Mouse (Mus musculus): ENCODE measurements around the gene Npepps.

Npepps gene

DNA sequence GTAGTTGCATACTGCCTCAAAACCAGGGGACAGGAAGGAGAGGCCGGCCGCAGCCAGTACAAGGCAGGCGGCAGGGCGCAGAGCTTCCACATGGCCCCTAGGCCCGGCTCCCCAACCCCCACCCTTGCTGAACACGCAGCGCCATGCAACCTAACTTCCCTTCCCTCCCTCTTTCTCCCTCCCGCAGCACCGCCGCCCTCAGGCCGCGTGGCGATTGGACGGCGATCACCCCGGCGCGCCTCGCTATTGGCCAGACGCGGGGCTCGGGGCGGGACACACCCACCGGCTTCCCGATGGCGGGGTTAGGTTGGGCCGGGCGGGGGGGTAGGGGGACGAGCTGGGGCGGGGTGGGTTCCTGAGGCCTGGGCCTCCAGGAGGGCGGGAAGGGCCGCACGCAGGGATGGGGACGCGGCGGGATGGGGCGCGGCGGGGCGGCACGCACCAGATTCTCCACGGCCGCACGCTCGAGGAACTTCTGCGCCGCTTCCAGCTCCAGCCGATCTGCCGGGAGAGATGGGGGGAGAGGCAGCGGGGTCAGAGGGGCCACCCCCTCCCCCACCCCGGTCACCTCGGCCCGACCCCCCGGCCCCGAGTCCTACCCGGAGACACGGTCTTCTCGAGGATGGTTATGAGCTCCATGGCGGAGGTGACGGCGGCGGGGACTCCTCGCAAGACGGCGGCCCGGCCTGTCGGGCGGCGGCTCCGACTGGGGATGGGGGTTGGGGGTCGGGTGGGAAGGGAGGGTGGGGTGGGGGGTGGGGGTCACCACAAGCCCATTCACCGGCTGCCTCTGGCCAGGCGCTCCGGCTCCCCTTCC is 93.3 kb downstream of the Npepps start:
- DNase-seq (ENCODE audit: low spot score in 2 of 2), result peak; percentile 98 to 99

DNA sequence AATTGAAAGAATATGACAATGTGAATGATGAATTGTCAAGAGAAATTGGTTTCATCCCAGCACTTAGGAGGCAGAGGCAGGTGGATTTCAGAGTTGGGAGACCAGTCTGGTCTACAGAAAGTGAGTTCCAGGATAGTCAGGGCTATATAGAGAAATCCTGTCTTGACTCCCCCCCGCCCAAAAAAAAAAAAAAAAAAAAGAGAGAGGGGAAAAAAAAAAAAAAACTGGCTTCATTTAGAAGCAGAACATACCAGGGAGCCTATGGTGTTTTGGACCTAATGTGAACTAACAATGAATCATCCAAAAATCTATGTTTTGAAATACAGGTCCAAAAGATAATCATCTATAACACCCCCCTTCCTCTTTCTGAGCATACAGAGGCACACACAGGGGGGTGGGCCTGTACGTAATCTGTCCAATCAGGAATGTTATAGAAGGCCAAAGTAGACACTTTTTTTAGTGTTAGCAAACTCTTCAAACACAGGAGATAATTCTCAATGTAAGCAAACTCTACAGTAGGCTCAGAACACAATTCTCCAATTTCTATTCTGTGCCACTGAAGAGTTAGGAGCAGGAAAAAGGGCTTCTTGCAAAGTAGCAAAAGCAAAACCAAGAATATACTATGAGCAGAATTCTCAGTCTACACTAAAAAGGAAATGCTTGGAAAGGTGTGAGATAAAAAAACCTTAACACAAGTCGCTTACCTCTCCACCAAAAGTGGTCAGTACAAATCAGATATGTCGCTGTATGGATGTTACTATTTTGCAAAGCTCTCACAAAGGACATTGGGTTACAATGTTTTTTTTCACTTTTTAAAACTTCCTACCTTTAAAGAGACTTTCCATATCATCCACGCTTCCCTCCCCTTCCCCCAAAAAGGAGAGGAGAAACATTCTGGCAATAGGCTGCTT is 94.5 kb downstream of the Npepps start:
- DNase-seq (ENCODE audit: low spot score in 2 of 2), result no peak

GRCm38 (mm10) chr11:97184875-97185274 is 95.6 kb downstream of the Npepps start:
- DNase-seq (ENCODE audit: low spot score in 2 of 2), result no peak

DNA sequence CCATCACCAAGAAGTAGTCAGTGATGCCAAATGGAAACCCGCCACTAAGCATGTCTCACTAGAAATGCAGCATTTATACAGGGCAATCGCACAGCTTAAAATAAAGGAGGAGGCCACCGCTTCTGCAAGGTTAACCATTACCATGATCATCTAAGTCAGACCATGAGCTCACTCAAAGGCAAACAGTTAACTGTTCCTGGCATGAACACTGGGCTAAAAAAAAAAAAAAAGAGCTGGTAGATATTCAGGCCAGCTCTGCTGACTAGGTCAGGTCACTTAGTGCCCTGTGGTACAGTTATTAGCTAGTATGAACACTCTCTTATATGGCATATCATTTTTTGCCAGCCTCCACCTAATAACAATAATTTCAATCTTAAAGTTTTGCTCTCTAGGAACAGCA is 98.0 kb downstream of the Npepps start:
- no peak for DNase-seq (ENCODE audit: low spot score in 2 of 2)

DNA sequence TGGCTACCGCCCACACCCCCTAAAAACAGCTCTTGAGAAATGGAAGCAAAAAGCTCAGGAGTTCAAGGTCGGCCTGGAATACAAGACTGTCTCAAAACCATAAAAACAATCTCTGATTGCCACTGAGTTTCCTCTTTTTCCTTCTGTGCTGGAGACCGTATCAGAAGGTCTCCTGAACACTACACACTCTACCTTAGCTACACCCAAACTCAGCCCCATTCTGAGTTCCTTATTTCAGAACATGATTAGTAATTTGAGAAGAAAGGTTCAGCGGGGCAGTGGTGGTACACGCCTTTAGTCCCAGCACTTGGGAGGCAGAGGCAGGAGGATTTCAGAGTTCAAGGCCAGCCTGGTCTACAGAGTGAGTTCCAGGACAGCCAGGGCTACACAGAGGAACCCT is 99.4 kb downstream of the Npepps start:
- DNase-seq (ENCODE audit: low spot score in 2 of 2), result no peak

GRCm38 (mm10) chr11:97178198-97178597 is 102.2 kb downstream of the Npepps start:
- DNase-seq (ENCODE audit: low spot score in 2 of 2), result no peak

GRCm38 (mm10) chr11:97176851-97177250 is 103.6 kb downstream of the Npepps start:
- no peak for DNase-seq (ENCODE audit: low spot score in 2 of 2)

GRCm38 (mm10) chr11:97175499-97175898 is 104.9 kb downstream of the Npepps start:
- DNase-seq (ENCODE audit: low spot score in 2 of 2), result no peak

GRCm38 (mm10) chr11:97160341-97160740 is 120.1 kb downstream of the Npepps start:
- no peak for DNase-seq (ENCODE audit: low spot score in 2 of 2)

DNA sequence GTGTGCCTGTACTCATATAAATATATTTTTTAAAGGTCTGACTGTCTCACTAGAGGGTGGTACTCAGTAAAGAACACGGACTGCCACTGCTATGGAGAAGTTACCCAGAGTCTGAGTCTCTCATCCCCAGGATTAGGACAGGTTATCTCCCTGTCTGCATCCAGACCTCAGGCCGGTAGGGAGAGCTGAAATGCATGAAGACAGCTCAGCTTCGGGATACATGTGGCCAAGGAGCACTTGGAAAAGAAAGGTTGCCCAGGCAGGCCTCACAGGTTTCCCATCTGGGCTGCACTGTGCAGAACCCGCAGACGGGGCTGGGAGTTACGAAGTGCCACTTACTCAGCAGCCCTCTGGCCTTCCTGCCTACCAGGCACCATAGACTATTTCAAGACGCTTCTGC is 123.4 kb downstream of the Npepps start:
- no peak for DNase-seq (ENCODE audit: low spot score in 2 of 2)

Measured in urinary bladder, postnatal 4 days (tissue).